ENCODE assay signal across 9 mouse cellular contexts in genomic region chr5:100546294-100547080, GRCm38 (mm10). TPM values are rescaled to one million over a fixed set of nuclear protein-coding genes. Genes with fewer than 3 reads are reported as not detected.
DNase-seq lines count a peak whose midpoint lies in the region; ATAC-seq and TF ChIP-seq lines count a peak whose summit lies in the region.
"Had no signal": no experiment of that assay in that cellular context is flagged by ENCODE, and none has a peak within 500 bp of the region (broad histone marks: within the 10 kb centered on the region; RNA-seq: fewer than 3 reads in every experiment).

No protein-coding gene starts in this region.

- DNase-seq in midbrain, postnatal 0 days (ENCODE audit: low spot score): peak; percentile 36
- DNase-seq in brain, embryonic 14.5 days (ENCODE audit: low read depth): no peak
- DNase-seq in urinary bladder, postnatal 25 days (ENCODE audit: low spot score): no peak
- DNase-seq: thymus, postnatal 25 days had no signal

- no peaks in the 10 kb centered on the region for H3K27me3 ChIP-seq in intestine, postnatal 0 days (replicated peaks; ENCODE audit: control insufficient read depth, insufficient read depth, low read length)
- no peaks in the 10 kb centered on the region for H3K27me3 ChIP-seq in intestine, embryonic 15.5 days (replicated peaks)
- no peaks in the 10 kb centered on the region for H3K27me3 ChIP-seq in midbrain, postnatal 0 days (ENCODE audit: insufficient read depth, low read length)
- no peaks in the 10 kb centered on the region for H3K27me3 ChIP-seq in midbrain, embryonic 16.5 days (ENCODE audit: control insufficient read depth, insufficient read depth, low read depth, low read length)
- H3K27me3 ChIP-seq in small intestine, adult 2 months (ENCODE audit: control insufficient read depth, insufficient read depth, low read length): no peaks in the 10 kb centered on the region

- no peak overlapping the region for H3K4me2 ChIP-seq in intestine, postnatal 0 days (replicated peaks; ENCODE audit: low read depth)
- H3K4me2 ChIP-seq in intestine, embryonic 15.5 days (replicated peaks): no peak overlapping the region
- H3K4me2 ChIP-seq in midbrain, postnatal 0 days (ENCODE audit: low read depth, low read length, poor library complexity, severe bottlenecking): no peak overlapping the region
- no peak overlapping the region for H3K4me2 ChIP-seq in midbrain, embryonic 16.5 days (ENCODE audit: low read length)

- H3K4me1 ChIP-seq in intestine, postnatal 0 days (replicated peaks; ENCODE audit: control insufficient read depth, insufficient read depth, low read length): no peaks in the 10 kb centered on the region
- peaks cover 4% of the 10 kb centered on the region; the same call in 1 of the 2 replicates for H3K4me1 ChIP-seq in intestine, embryonic 15.5 days (replicated peaks)
- no peaks in the 10 kb centered on the region for H3K4me1 ChIP-seq in midbrain, postnatal 0 days (ENCODE audit: insufficient read depth, low read length)
- H3K4me1 ChIP-seq in midbrain, embryonic 16.5 days (ENCODE audit: control insufficient read depth, insufficient read depth, low read length): no peaks in the 10 kb centered on the region
- peaks cover 7% of the 10 kb centered on the region; the same call in 1 of the 2 replicates for H3K4me1 ChIP-seq in small intestine, adult 2 months (ENCODE audit: control insufficient read depth, insufficient read depth, insufficient read length, low read length)
- H3K4me1 ChIP-seq: midbrain, embryonic 10.5 days had no signal

- TF ChIP-seq CTCF in intestine, postnatal 0 days (IDR thresholded peaks at IDR 0.05; ENCODE audit: low read depth): peak; percentile 68
- peak; percentile 51 for TF ChIP-seq CTCF in midbrain, postnatal 0 days (IDR thresholded peaks at IDR 0.05)
- peak; percentile 19; the same call in 1 of the 2 replicates for TF ChIP-seq CTCF in brain, embryonic 14.5 days (IDR thresholded peaks at IDR 0.05; ENCODE audit: borderline replicate concordance, extremely low read depth, insufficient read depth, insufficient read length)
- TF ChIP-seq CTCF in small intestine, adult 2 months (IDR thresholded peaks at IDR 0.05; ENCODE audit: extremely low read depth, insufficient read length, insufficient replicate concordance, low read depth, low read length): peak; percentile 37; the same call in 1 of the 2 replicates

- H3K9me3 ChIP-seq in intestine, postnatal 0 days (ENCODE audit: control insufficient read depth): no peaks in the 10 kb centered on the region
- no peaks in the 10 kb centered on the region for H3K9me3 ChIP-seq in intestine, embryonic 15.5 days
- no peaks in the 10 kb centered on the region for H3K9me3 ChIP-seq in midbrain, postnatal 0 days (ENCODE audit: low read length)
- H3K9me3 ChIP-seq in midbrain, embryonic 16.5 days (replicated peaks; ENCODE audit: control insufficient read depth, low read length, poor library complexity, severe bottlenecking): no peaks in the 10 kb centered on the region
- H3K9me3 ChIP-seq: midbrain, embryonic 10.5 days had no signal

- no peak for TF ChIP-seq POLR2A in brain, embryonic 14.5 days (IDR thresholded peaks at IDR 0.05; ENCODE audit: borderline replicate concordance, extremely low read depth, insufficient read depth, insufficient read length, poor library complexity, severe bottlenecking)
- TF ChIP-seq POLR2A in small intestine, adult 2 months (IDR thresholded peaks at IDR 0.05; ENCODE audit: low read depth, low read length): no peak

- no peak overlapping the region for H3K27ac ChIP-seq in intestine, postnatal 0 days (ENCODE audit: low read depth, low read length)
- no peak overlapping the region for H3K27ac ChIP-seq in intestine, embryonic 15.5 days
- no peak overlapping the region for H3K27ac ChIP-seq in midbrain, postnatal 0 days (ENCODE audit: low read depth, low read length)
- H3K27ac ChIP-seq in midbrain, embryonic 16.5 days (ENCODE audit: low read length): no peak overlapping the region
- H3K27ac ChIP-seq in small intestine, adult 2 months (ENCODE audit: insufficient read depth, low read depth, low read length): no peak overlapping the region
- H3K27ac ChIP-seq: midbrain, embryonic 10.5 days had no signal

- no peak overlapping the region for H3K9ac ChIP-seq in intestine, postnatal 0 days (ENCODE audit: low read depth, low read length)
- no peak overlapping the region for H3K9ac ChIP-seq in intestine, embryonic 15.5 days
- H3K9ac ChIP-seq in midbrain, postnatal 0 days (replicated peaks; ENCODE audit: low read length, poor library complexity, severe bottlenecking): no peak overlapping the region
- no peak overlapping the region for H3K9ac ChIP-seq in midbrain, embryonic 16.5 days (ENCODE audit: low read depth, low read length)

- no peak for ATAC-seq in intestine, postnatal 0 days
- no peak for ATAC-seq in intestine, embryonic 15.5 days
- no peak for ATAC-seq in midbrain, postnatal 0 days (ENCODE audit: low FRiP score)
- no peak for ATAC-seq in midbrain, embryonic 16.5 days

- no peak overlapping the region for H3K4me3 ChIP-seq in intestine, postnatal 0 days (ENCODE audit: low read depth, low read length)
- H3K4me3 ChIP-seq in intestine, embryonic 15.5 days (replicated peaks): no peak overlapping the region
- no peak overlapping the region for H3K4me3 ChIP-seq in midbrain, postnatal 0 days (ENCODE audit: low read depth, low read length)
- H3K4me3 ChIP-seq in midbrain, embryonic 16.5 days (ENCODE audit: low read depth, low read length): no peak overlapping the region
- no peak overlapping the region for H3K4me3 ChIP-seq in small intestine, adult 2 months (ENCODE audit: low read depth, low read length)
- H3K4me3 ChIP-seq: midbrain, embryonic 10.5 days had no signal

- 83% methylated on average over 6 of the region's 6 CpGs for WGBS in intestine, postnatal 0 days
- WGBS in intestine, embryonic 15.5 days: 79% methylated on average over 6 of the region's 6 CpGs
- WGBS in midbrain, postnatal 0 days: 91% methylated on average over 6 of the region's 6 CpGs
- 93% methylated on average over 6 of the region's 6 CpGs for WGBS in midbrain, embryonic 16.5 days
- 80% methylated on average over 6 of the region's 6 CpGs for WGBS in small intestine, adult 2 months

- peaks cover 55% of the 10 kb centered on the region for H3K36me3 ChIP-seq in intestine, postnatal 0 days (ENCODE audit: control insufficient read depth, insufficient read depth)
- peaks cover 28% of the 10 kb centered on the region for H3K36me3 ChIP-seq in intestine, embryonic 15.5 days
- H3K36me3 ChIP-seq in midbrain, postnatal 0 days (ENCODE audit: insufficient read depth, low read length): peaks cover 39% of the 10 kb centered on the region
- peaks cover 36% of the 10 kb centered on the region for H3K36me3 ChIP-seq in midbrain, embryonic 16.5 days (ENCODE audit: control insufficient read depth, insufficient read depth, low read length)
- H3K36me3 ChIP-seq in small intestine, adult 2 months (ENCODE audit: control insufficient read depth, insufficient read depth, low read length): peaks cover 36% of the 10 kb centered on the region

RNA-seq across cellular contexts. Expression of gene Plac8, which starts 25.6 kb away (rescaled TPM):
- 1,517 and 1,527 TPM in 2 replicates for polyA plus RNA-seq in intestine, postnatal 0 days (2015; fragmentation: Nextera tagmentation; extraction: Ambion mirVana)
- polyA plus RNA-seq in intestine, embryonic 15.5 days (2015; fragmentation: Nextera tagmentation; extraction: Ambion mirVana): 349 and 408 TPM in 2 replicates
- total RNA-seq in midbrain, postnatal 0 days (2014; rRNA removed): 3.4 and 3.7 TPM in 2 replicates
- 1.3 and 1.7 TPM in 2 replicates for polyA plus RNA-seq in midbrain, postnatal 0 days (2015; fragmentation: Nextera tagmentation; extraction: Ambion mirVana)
- polyA plus RNA-seq in midbrain, embryonic 16.5 days (2015; fragmentation: Nextera tagmentation; extraction: Ambion mirVana): 0.50 and 0.51 TPM in 2 replicates
- 1.6 and 2.3 TPM in 2 replicates for polyA plus RNA-seq in brain, embryonic 14.5 days (2012; rRNA removed)
- polyA plus RNA-seq in small intestine, adult 2 months (2012; rRNA removed): 1,430 and 1,806 TPM in 2 replicates

RNA-seq across cellular contexts. Expression of gene Cops4, which starts 28.4 kb away (rescaled TPM):
- 76.9 and 77.6 TPM in 2 replicates for polyA plus RNA-seq in intestine, postnatal 0 days (2015; fragmentation: Nextera tagmentation; extraction: Ambion mirVana)
- 164 and 170 TPM in 2 replicates for polyA plus RNA-seq in intestine, embryonic 15.5 days (2015; fragmentation: Nextera tagmentation; extraction: Ambion mirVana)
- total RNA-seq in midbrain, postnatal 0 days (2014; rRNA removed): 100 and 108 TPM in 2 replicates
- polyA plus RNA-seq in midbrain, postnatal 0 days (2015; fragmentation: Nextera tagmentation; extraction: Ambion mirVana): 168 and 174 TPM in 2 replicates
- polyA plus RNA-seq in midbrain, embryonic 16.5 days (2015; fragmentation: Nextera tagmentation; extraction: Ambion mirVana): 177 TPM in 2 replicates
- 72.4 and 87.0 TPM in 2 replicates for polyA plus RNA-seq in brain, embryonic 14.5 days (2012; rRNA removed)
- polyA plus RNA-seq in small intestine, adult 2 months (2012; rRNA removed): 7.3 and 14.0 TPM in 2 replicates

RNA-seq across cellular contexts. Expression of gene Lin54, which starts 46.0 kb away (rescaled TPM):
- polyA plus RNA-seq in intestine, postnatal 0 days (2015; fragmentation: Nextera tagmentation; extraction: Ambion mirVana): 7.0 and 7.9 TPM in 2 replicates
- polyA plus RNA-seq in intestine, embryonic 15.5 days (2015; fragmentation: Nextera tagmentation; extraction: Ambion mirVana): 12.0 and 13.1 TPM in 2 replicates
- total RNA-seq in midbrain, postnatal 0 days (2014; rRNA removed): 10.9 and 11.4 TPM in 2 replicates
- polyA plus RNA-seq in midbrain, postnatal 0 days (2015; fragmentation: Nextera tagmentation; extraction: Ambion mirVana): 6.0 and 6.3 TPM in 2 replicates
- 7.9 and 8.3 TPM in 2 replicates for polyA plus RNA-seq in midbrain, embryonic 16.5 days (2015; fragmentation: Nextera tagmentation; extraction: Ambion mirVana)
- 8.6 and 9.4 TPM in 2 replicates for polyA plus RNA-seq in brain, embryonic 14.5 days (2012; rRNA removed)
- 1.9 and 6.3 TPM in 2 replicates for polyA plus RNA-seq in small intestine, adult 2 months (2012; rRNA removed)

Comparison
In these comparisons a context has a peak if more than half of its experiments do, and no peak if none do; other contexts are left out.
1. RNA of gene Plac8, which starts 25.6 kb away (polyA plus RNA-seq): 1,517 to 1,527 TPM in intestine, postnatal 0 days, 1,430 to 1,806 TPM in small intestine, adult 2 months and 349 to 408 TPM in intestine, embryonic 15.5 days; 1.6 to 2.3 TPM in brain, embryonic 14.5 days, 1.3 to 1.7 TPM in midbrain, postnatal 0 days and 0.50 to 0.51 TPM in midbrain, embryonic 16.5 days; every median in the first group is over 100 times any median in the second.
2. Peak in every context shown above with its lines, with median percentiles within 50 percentile points of each other: CTCF ChIP-seq.